ENCODE assay signal across 8 mouse cellular contexts in genomic region chr5:32302991-32303921, GRCm38 (mm10).
DNase-seq lines count a peak whose midpoint lies in the region; ATAC-seq and TF ChIP-seq lines count a peak whose summit lies in the region.

No protein-coding gene starts in this region.

- no peak overlapping the region for H3K4me3 ChIP-seq in cerebellum, adult 2 months (replicated peaks; ENCODE audit: insufficient read depth, low read depth, low read length)
- peak overlapping the region; percentile 29 for H3K4me3 ChIP-seq in limb, embryonic 13.5 days
- H3K4me3 ChIP-seq in midbrain, embryonic 16.5 days (ENCODE audit: low read depth, low read length): peak overlapping the region; percentile 26
- peak overlapping the region; percentile 21 for H3K4me3 ChIP-seq in stomach, postnatal 0 days (ENCODE audit: low read depth, low read length)

- peak; percentile 47; the same call in 1 of the 2 replicates for TF ChIP-seq CTCF in cerebellum, adult 2 months (IDR thresholded peaks at IDR 0.05; ENCODE audit: borderline replicate concordance, insufficient read depth, low read depth, low read length)
- peak; percentile 92 for TF ChIP-seq CTCF in stomach, postnatal 0 days (IDR thresholded peaks at IDR 0.05; ENCODE audit: low read depth)

- peak; percentile 33 to 34 for DNase-seq in cerebellum, adult 2 months
- no peak for DNase-seq in cerebellum, adult 9-11 months
- peak; percentile 89 for DNase-seq in embryo, embryonic 10 days (ENCODE audit: low spot score)
- DNase-seq in kidney, adult 9 months: peak; percentile 22
- peak; percentile 69 for DNase-seq in stomach, postnatal 0 days (ENCODE audit: low spot score)

- H3K4me2 ChIP-seq in limb, embryonic 13.5 days (replicated peaks): peak overlapping the region; percentile 63
- peak overlapping the region; percentile 63 for H3K4me2 ChIP-seq in midbrain, embryonic 16.5 days (ENCODE audit: low read length)
- H3K4me2 ChIP-seq in stomach, postnatal 0 days (replicated peaks; ENCODE audit: low read depth): peak overlapping the region; percentile 54

- H3K9me3 ChIP-seq in limb, embryonic 13.5 days: no peaks in the 10 kb centered on the region
- H3K9me3 ChIP-seq in midbrain, embryonic 16.5 days (replicated peaks; ENCODE audit: control insufficient read depth, low read length, poor library complexity, severe bottlenecking): no peaks in the 10 kb centered on the region
- no peaks in the 10 kb centered on the region for H3K9me3 ChIP-seq in stomach, postnatal 0 days (ENCODE audit: control insufficient read depth, low read length)

- peak overlapping the region; percentile 59; the same call in 1 of the 2 replicates for H3K9ac ChIP-seq in limb, embryonic 13.5 days
- H3K9ac ChIP-seq in midbrain, embryonic 16.5 days (ENCODE audit: low read depth, low read length): peak overlapping the region; percentile 46; the same call in 1 of the 2 replicates
- peak overlapping the region; percentile 24; the same call in 1 of the 2 replicates for H3K9ac ChIP-seq in stomach, postnatal 0 days (ENCODE audit: low read length)

- H3K4me1 ChIP-seq in cerebellum, adult 2 months (ENCODE audit: control insufficient read depth, insufficient read depth, low read length): no peaks in the 10 kb centered on the region
- H3K4me1 ChIP-seq in limb, embryonic 13.5 days: 0 out of 2 replicates have a peak, but pooled peaks cover 10% of the 10 kb centered on the region
- H3K4me1 ChIP-seq in midbrain, embryonic 16.5 days (ENCODE audit: control insufficient read depth, insufficient read depth, low read length): 0 out of 2 replicates have a peak, but pooled peaks cover 4% of the 10 kb centered on the region
- H3K4me1 ChIP-seq in stomach, postnatal 0 days (replicated peaks; ENCODE audit: control insufficient read depth, insufficient read depth): no peaks in the 10 kb centered on the region

- H3K36me3 ChIP-seq in limb, embryonic 13.5 days: no peaks in the 10 kb centered on the region
- H3K36me3 ChIP-seq in midbrain, embryonic 16.5 days (ENCODE audit: control insufficient read depth, insufficient read depth, low read length): no peaks in the 10 kb centered on the region
- no peaks in the 10 kb centered on the region for H3K36me3 ChIP-seq in stomach, postnatal 0 days (ENCODE audit: control insufficient read depth, insufficient read depth, low read length)

- no peak for TF ChIP-seq POLR2A in cerebellum, adult 2 months (IDR thresholded peaks at IDR 0.05; ENCODE audit: borderline replicate concordance, insufficient read depth, low read length)

- no peaks in the 10 kb centered on the region for H3K27me3 ChIP-seq in cerebellum, adult 2 months (ENCODE audit: control insufficient read depth, insufficient read depth, low read length)
- H3K27me3 ChIP-seq in limb, embryonic 13.5 days: no peaks in the 10 kb centered on the region
- no peaks in the 10 kb centered on the region for H3K27me3 ChIP-seq in midbrain, embryonic 16.5 days (ENCODE audit: control insufficient read depth, insufficient read depth, low read depth, low read length)
- H3K27me3 ChIP-seq in stomach, postnatal 0 days (ENCODE audit: control insufficient read depth, insufficient read depth, low read length): no peaks in the 10 kb centered on the region

- no peak overlapping the region for H3K27ac ChIP-seq in cerebellum, adult 2 months (ENCODE audit: insufficient read depth, low read length)
- no peak overlapping the region for H3K27ac ChIP-seq in limb, embryonic 13.5 days
- no peak overlapping the region for H3K27ac ChIP-seq in midbrain, embryonic 16.5 days (ENCODE audit: low read length)
- no peak overlapping the region for H3K27ac ChIP-seq in stomach, postnatal 0 days (replicated peaks)

- WGBS in cerebellum, adult 2 months: 14% methylated on average over 23 of the region's 23 CpGs
- WGBS in limb, embryonic 13.5 days: 7% methylated on average over 23 of the region's 23 CpGs
- 6% methylated on average over 23 of the region's 23 CpGs for WGBS in midbrain, embryonic 16.5 days
- WGBS in stomach, postnatal 0 days: 12% methylated on average over 23 of the region's 23 CpGs

- peak; percentile 50 for ATAC-seq in granulocyte monocyte progenitor cell, adult 5-6 weeks (replicated peaks; ENCODE audit: poor library complexity, severe bottlenecking)
- peak; percentile 91 for ATAC-seq in limb, embryonic 13.5 days (ENCODE audit: low FRiP score, low read depth)
- ATAC-seq in midbrain, embryonic 16.5 days: peak; percentile 94
- ATAC-seq in stomach, postnatal 0 days (ENCODE audit: low FRiP score, low TSS enrichment): peak; percentile 82

- TF ChIP-seq EP300 in stomach, postnatal 0 days (optimal IDR thresholded peaks at IDR 0.05): no peak
